Mouse (Mus musculus) brain, adult 2 months (tissue): Measurements from ENCODE around the gene 2300002M23Rik.
A peak's percentile ranks its signal among the peaks of the same experiment; 100 is the strongest.

Source experiments
- DNase-seq: peaks from one replicate; pipeline ENCODE4 v3.0.0; 2011; ENCODE audit warnings: low read depth, low spot score

The 2300002M23Rik gene

DNA sequence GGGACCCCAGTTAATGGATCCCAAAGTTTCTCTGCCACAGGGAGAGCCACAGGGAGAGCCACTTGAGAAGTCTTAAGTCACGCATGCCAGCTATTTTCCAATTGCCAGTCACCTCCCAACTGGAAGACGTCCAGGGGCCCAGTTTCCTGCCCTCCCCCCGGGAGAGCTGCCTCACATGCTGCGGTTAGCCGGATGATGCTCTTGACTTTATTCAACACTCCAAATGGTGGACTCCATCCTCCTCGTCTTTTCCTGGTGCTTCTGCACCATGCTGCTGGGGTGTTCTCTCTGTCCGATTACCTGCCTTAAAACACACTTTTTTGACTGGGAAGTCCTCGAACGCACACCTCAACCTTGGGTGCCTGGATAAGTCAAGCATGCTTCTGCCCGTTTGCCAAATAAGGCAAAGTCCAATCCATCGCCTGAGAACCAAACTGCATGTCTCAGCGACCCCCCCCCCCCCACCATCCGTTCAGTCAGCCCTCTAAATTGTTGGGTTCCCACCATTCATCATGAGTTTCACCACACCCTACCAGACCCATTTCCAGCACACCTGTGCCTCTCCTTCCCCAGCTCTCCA, 11.0 kb upstream of the 2300002M23Rik start:
- no peak for DNase-seq

DNA sequence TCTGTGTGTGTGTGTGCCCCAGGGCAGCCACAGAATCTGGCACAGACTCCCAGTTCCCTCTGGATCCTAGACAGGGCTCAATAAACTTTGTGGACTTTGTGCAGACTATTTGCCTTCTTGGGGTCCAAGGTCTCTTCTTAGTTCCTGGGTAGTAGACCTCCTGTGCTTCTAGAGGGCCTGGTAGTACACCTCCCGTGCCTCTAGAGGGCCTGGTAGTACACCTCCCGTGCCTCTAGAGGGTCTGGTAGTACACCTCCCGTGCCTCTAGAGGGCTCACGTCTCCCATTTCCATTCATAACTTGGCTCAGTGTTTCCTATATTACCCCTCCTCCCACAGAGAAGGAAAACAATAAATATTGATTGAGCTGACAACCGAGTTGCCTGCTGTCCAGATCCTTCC, 10.4 kb upstream of the 2300002M23Rik start:
- peak; percentile 66 for DNase-seq

DNA sequence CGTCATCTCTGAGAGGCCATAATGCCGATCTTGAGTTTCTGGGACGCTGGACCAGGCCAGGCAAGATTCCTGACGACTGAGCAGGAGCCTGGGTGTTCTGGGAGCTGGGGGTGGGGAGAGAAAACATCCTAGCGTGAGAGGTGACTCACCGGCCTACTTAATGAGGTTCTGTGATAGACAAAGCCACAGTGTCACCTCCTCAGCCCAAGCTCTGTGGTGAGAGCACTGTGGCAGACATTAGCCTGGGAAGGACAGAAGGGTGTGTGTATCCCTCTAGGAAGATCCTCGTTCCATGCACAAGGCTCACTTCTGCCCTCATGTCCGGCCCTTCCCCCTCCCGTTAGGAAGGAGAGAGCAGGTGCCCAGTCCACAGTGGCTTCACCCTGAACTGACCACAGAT, 9.9 kb upstream of the 2300002M23Rik start:
- DNase-seq, result peak; percentile 24

DNA sequence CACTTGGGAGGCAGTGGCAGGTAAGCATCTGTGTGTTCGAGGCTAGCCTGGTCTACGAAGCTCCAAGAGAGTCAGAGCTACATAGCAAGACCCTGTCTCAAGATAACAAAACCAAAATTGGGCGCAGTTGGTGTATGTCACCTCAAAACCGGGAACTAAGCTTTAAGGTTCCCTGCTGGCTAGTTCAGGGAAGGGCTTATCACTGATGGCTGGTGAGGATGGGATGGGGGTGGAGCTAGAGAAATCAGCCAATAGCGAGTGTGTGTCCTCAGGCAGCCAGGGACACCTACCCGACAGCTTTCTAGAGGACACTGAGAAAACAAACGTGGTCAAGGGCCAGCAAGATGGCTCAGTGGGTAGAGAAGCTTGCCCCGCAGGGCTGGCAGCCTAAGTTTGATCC, 9.0 kb upstream of the 2300002M23Rik start:
- DNase-seq, result no peak

GRCm38 (mm10) chr17:35567767-35568166, 517 bp downstream of the 2300002M23Rik start:
- no peak for DNase-seq

DNA sequence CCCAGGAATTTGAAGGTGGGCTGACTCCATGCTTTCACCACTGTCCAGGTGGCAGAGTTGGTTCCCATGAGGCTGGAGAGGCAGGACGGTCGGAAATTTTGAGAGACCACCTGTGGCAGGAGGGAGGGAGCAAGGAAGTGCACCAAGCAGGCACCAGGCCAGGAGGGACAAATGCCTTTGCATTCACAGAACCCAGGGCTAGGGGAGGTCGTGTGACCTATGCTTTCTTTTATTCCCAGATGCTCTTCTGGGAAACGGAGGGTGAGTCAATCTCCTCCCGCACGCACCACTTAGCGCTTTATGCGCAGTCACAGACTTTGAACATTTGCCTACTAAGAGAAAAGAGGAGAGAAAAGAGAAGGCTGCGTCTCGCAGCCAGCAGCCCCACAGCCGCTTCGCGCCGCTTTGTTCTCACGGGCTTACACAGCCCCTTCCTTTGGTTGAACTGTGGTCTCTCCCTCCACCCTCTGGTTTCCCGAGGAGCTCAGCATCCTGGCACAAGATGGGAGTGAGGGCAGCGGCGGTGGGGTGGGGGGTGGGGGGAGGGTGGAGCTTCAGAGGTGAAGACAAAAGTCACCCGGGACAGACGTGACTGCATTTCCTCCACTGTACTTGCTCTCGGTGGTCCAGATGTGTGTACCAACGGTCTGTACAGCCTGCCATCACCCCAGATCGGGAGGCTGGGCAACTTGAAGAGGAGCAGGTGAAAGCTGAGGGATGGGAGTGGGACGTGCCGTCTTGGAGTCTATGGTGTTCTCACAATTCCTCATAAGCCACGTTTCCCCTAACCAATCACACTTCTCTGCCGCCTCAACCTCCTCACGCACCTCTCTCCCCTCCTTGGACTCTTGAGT, 2.1 kb downstream of the 2300002M23Rik start:
- peak; percentile 29 for DNase-seq

GRCm38 (mm10) chr17:35570836-35571235, 3.6 kb downstream of the 2300002M23Rik start:
- DNase-seq, result no peak

DNA sequence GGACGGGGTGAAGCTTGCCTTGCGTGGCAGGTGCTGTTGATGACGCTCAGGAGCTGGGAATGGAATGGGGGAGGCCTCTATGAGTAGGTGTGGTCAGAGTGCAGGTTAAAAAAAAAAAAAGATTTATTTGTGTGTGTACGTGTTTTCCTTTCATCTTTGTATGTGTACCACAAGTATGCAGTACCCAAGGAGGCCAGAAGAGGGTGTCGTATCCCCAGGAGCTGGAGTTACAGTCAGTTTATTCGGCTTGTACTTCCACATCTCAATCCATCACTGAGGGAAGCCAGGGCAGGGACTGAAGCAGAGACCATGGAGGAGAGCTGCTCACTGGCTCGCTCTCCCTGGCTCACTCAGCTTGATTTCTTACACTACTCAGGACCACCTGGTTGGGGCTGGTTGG, 4.2 kb downstream of the 2300002M23Rik start:
- no peak for DNase-seq

DNA sequence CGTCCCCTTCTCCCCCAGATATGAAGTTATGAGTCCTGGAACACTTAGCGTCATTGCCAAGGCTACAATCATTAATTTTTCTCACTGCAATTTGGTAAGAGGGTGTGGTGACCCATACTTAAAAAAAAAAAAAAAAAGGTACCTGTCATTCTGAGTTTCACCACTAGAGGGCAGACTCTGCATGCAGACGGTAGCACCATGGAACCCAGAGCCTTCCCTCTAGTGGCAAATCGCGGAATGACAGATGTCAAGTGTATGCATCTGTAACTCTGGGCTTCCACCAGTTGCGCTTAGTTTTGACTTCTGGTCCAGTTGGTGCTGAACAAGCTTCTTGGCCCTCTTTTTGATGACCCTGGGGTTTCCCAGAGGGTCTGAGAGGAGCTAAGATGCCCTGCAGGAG, 11.0 kb downstream of the 2300002M23Rik start:
- peak; percentile 91 for DNase-seq

GRCm38 (mm10) chr17:35582900-35583299, 15.7 kb downstream of the 2300002M23Rik start:
- no peak for DNase-seq

DNA sequence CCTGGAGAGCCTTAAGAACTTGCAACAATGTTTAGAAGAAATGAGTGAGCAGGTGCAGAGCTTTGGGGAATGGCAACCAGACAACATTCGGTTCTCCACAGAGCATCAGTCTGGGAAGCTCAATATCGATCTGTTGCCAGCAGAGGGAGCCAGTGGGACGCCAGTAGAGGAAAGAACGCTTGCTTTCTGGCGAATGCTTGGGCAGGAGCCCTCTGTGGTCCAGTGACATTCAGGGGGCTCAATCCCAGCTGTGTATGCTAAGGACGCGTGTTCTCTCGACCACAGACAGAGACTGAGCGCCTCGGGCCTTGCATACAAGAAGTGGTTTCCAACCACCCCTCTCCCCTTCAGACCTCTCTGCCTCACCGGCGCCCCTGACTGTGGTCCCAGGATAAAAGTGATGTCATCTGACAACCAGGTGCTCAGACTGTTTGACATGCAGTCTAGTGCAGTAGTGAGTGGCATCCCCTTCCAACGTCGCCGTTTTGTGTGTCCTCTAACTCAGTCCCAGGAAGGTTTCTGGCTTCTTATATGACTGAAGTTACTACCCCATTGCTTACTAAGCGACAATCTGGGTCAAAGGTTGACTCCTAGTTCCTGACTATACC, 17.2 kb downstream of the 2300002M23Rik start:
- peak; percentile 87 for DNase-seq

- no peak for DNase-seq
Observed at GRCm38 (mm10) chr17:35587291-35587690, 20.0 kb downstream of the 2300002M23Rik start.

DNA sequence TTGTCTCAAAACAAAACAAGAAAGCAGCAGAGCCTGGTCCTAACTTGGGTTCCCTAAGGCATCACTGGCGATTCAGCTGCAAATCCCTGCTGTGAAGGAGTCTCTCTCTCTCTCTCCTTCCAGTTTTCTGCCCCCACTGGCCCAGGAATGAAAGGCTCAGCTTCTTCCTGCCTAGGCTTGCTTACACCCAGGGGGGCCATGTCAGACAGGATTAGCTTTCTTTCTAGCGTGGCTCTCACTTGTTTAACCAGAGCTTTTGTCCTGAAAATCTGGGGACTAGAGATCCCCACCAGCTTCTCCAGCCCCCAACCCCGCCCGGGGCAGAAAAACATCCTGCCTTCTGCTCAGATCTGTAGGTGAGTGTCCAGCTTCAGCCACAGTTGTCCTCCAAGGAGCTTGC, 21.1 kb downstream of the 2300002M23Rik start:
- DNase-seq, result no peak

DNA sequence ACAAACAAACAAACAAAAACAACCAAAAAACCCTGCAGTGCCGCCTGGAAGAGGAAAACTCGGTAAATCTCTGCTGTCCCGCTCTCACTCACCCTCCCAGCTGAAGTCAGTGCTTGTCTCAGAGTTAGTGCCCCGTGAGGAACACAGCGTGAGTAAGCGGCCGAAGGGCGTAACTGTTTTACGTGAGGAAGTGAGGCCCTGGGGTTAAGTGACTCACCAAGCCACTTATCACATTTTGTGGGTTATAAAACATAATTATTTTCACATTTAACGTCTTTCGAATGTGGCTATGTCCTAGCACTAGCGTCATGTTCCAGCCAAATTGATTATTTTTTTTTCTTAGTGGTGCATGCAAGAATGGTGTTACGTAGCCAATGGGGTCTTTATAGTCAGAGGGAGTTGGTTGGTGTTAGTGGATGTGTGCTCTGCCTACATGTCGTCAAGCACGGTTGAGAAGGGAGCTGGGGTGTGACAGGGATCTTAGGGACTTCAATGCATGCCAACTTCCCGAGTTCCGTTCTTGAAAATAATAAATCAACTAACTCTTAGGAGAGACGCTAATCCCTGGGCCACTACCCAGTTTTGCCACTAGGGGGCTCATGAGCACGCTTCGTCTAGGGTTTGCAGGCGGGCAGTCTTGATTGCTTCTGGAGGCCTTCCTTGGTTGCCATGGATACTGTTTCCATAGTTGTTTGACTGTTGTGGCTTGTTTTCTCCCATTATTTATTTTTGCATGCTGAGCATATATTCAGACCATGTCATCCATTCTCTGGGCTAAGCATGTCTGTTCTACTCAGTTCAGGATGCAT, 23.4 kb downstream of the 2300002M23Rik start:
- DNase-seq, result peak; percentile 88

- DNase-seq, result no peak
Observed at GRCm38 (mm10) chr17:35591219-35591578, 23.9 kb downstream of the 2300002M23Rik start.

DNA sequence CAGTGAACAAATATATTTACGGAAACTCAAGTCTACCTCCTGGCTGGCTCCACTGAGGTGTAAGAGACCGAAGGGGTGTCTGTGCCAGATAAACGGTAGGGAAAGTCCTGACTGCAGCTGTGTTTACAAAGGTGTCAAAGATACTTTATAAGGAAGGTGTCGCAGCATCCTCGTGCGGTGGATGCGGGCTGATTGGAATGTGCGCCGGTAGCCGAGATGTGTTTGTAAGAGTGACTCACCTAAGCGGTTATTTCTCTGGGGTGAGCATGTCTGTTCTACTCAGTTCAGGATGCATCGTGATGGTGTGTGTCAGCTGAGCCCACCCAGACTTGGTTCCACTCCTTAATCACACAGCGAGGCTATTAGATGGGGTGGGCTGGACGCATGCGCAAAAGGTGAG, 24.5 kb downstream of the 2300002M23Rik start:
- DNase-seq, result peak; percentile 15

GRCm38 (mm10) chr17:35592131-35592530, 24.9 kb downstream of the 2300002M23Rik start:
- DNase-seq, result no peak

DNA sequence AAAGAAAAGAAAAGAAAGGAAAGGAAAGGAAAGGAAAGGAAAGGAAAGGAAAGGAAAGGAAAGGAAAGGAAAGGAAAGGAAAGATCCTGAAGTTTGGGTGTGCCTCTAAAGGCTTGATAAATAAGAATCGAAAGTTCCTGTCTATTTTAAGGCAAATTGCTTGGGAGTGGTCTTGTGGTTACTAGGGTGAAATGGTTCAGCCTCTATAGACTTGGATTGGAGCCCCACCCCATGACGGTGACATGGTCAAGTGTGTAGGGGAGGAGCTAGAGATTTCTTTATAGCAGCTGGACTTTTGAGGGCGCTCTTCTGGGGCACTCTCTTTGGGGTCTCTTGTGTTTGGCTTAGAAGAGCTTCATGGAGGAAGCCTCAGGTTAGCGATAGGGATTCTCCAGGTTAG, 26.5 kb downstream of the 2300002M23Rik start:
- DNase-seq, result no peak

DNA sequence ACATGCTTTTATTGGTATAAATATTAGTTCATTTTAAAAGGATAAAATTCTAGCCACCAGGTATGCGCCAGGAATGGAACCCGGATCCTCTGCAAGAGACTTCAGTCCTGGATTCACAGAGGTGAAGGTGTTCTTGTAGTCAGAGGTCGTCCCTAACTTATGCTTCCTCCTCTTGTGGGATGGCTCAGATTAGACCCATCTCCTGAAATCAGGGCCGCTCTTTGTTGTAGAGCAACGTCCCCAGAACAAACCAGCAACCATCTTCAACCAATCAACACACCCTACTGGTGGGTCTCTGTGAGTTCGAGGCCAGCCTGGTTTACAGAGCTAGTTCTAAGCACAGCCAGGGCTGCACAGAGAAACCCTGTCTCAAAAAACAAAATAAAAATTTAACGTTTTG, 27.2 kb downstream of the 2300002M23Rik start:
- DNase-seq, result no peak

DNA sequence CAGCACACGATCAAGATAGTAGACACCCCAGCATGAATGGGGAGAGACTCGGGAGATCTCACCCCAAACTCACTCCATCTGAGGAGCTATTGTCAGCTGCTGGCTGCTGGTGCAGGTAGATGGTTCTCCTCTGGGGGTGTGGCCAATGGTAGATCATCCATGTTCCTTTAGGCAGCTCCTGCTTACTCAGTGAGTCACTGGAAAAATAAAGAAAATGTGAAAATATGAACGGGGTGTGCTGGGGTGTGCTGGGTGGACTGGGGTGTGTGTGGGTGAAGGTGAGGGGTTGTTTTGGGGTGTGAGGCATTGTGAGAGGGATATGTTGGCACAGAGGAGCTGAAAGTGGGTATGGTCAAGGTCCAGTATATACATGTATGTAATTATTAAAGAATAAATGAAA, 30.1 kb downstream of the 2300002M23Rik start:
- DNase-seq, result no peak

- no peak for DNase-seq
Observed at GRCm38 (mm10) chr17:35601249-35601648, 34.0 kb downstream of the 2300002M23Rik start, which contains the start of gene Sfta2. Gene Sfta2, plus strand, starts transcription at chr17:35601549.
